Comparison of ENCODE assay signal across 34 mouse cellular contexts in the genomic region with DNA sequence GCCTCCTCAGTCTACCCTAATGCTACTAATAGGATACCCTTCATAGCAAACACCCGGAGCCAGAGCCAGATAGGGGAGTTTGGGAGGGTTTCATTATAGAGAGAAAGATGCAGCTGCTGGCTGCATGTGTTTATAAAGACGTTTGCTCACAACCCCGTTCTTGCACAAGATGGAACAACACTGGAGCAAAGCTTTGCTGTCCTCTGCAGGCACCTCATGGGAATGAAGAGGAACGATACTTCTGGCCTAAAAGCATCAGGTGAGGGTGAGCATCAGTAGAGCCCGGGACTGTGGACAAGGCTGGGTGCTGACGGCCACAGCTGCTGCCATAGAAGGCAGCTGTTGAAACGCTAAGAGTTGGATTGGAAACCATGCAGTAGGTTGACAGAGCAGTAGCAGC.
DNase-seq lines count a peak whose midpoint lies in the region; ATAC-seq and TF ChIP-seq lines count a peak whose summit lies in the region.
"Had no signal": no experiment of that assay in that cellular context is flagged by ENCODE, and none has a peak within 500 bp of the region (broad histone marks: within the 10 kb centered on the region; RNA-seq: fewer than 3 reads in every experiment).

No protein-coding gene starts in this region.

- no peak for ATAC-seq in heart, postnatal 0 days (ENCODE audit: insufficient read depth, low read depth)
- no peak for ATAC-seq in midbrain, postnatal 0 days (ENCODE audit: low FRiP score)
- ATAC-seq: activated CD4-positive, CD25-positive, alpha-beta regulatory T cell, adult 4 months; CD4-positive, CD25-positive, alpha-beta regulatory T cell, adult 4 months; midbrain, embryonic 16.5 days had no signal

- no peak overlapping the region for H3K27ac ChIP-seq in heart, postnatal 0 days (ENCODE audit: low read depth)
- no peak overlapping the region for H3K27ac ChIP-seq in heart, embryonic 10.5 days
- H3K27ac ChIP-seq in layer of hippocampus, adult 2 months: no peak overlapping the region
- no peak overlapping the region for H3K27ac ChIP-seq in midbrain, postnatal 0 days (ENCODE audit: low read depth, low read length)
- H3K27ac ChIP-seq in midbrain, embryonic 10.5 days (replicated peaks): no peak overlapping the region
- H3K27ac ChIP-seq: embryonic facial prominence, embryonic 10.5 days; embryonic facial prominence, embryonic 15.5 days; forebrain, embryonic 12.5 days; heart, embryonic 13.5 days; hindbrain, embryonic 12.5 days; liver, embryonic 15.5 days; neural tube, embryonic 12.5 days had no signal

- 58% methylated on average over 7 of the region's 7 CpGs for WGBS in heart, postnatal 0 days
- 69% methylated on average over 7 of the region's 7 CpGs for WGBS in heart, embryonic 10.5 days
- 81% methylated on average over 7 of the region's 7 CpGs for WGBS in midbrain, postnatal 0 days
- 90% methylated on average over 7 of the region's 7 CpGs for WGBS in midbrain, embryonic 10.5 days

- no peaks in the 10 kb centered on the region for H3K9me3 ChIP-seq in heart, postnatal 0 days (replicated peaks; ENCODE audit: control insufficient read depth, low read length)
- no peaks in the 10 kb centered on the region for H3K9me3 ChIP-seq in heart, embryonic 10.5 days
- no peaks in the 10 kb centered on the region for H3K9me3 ChIP-seq in midbrain, postnatal 0 days (ENCODE audit: low read length)
- H3K9me3 ChIP-seq in midbrain, embryonic 10.5 days (replicated peaks): no peaks in the 10 kb centered on the region
- H3K9me3 ChIP-seq: embryonic facial prominence, embryonic 10.5 days; embryonic facial prominence, embryonic 15.5 days; forebrain, embryonic 12.5 days; heart, embryonic 13.5 days; hindbrain, embryonic 12.5 days; liver, embryonic 15.5 days; neural tube, embryonic 12.5 days had no signal

- H3K9ac ChIP-seq in heart, postnatal 0 days (replicated peaks; ENCODE audit: low read depth, low read length): no peak overlapping the region
- H3K9ac ChIP-seq in midbrain, postnatal 0 days (replicated peaks; ENCODE audit: low read length, poor library complexity, severe bottlenecking): no peak overlapping the region
- H3K9ac ChIP-seq: embryonic facial prominence, embryonic 15.5 days; forebrain, embryonic 12.5 days; heart, embryonic 13.5 days; hindbrain, embryonic 12.5 days; liver, embryonic 15.5 days; neural tube, embryonic 12.5 days had no signal

- no peak for DNase-seq in heart, postnatal 0 days (ENCODE audit: low spot score)
- no peak for DNase-seq in heart, embryonic 10.5 days (ENCODE audit: low spot score)
- no peak for DNase-seq in layer of hippocampus, adult 2 months (ENCODE audit: low spot score in 2 of 2)
- DNase-seq in layer of hippocampus, adult 8-10 months (ENCODE audit: low spot score in 2 of 2): no peak
- DNase-seq in midbrain, postnatal 0 days (ENCODE audit: low spot score): no peak
- no peak for DNase-seq in midbrain, embryonic 10.5 days (ENCODE audit: low spot score)
- DNase-seq in thymus, postnatal 0 days (ENCODE audit: low spot score): no peak
- DNase-seq: adrenal gland, adult 2 months; adrenal gland, postnatal 36 days; cerebellum, adult 2 months; cerebellum, postnatal 14 days; gastrocnemius, postnatal 14 days; heart, adult 18-20 months; heart, postnatal 36 days; kidney, adult 8-10 months; kidney, postnatal 14 days; left cerebral cortex, postnatal 4 days; lung, postnatal 10 days; right cerebral cortex, adult 18-20 months; spleen, adult 18-20 months; thymus, adult 18-20 months; thymus, postnatal 36 days had no signal

- no peaks in the 10 kb centered on the region for H3K27me3 ChIP-seq in heart, postnatal 0 days (ENCODE audit: control insufficient read depth, insufficient read depth, low read length)
- H3K27me3 ChIP-seq in heart, embryonic 10.5 days (ENCODE audit: insufficient read depth, poor library complexity, severe bottlenecking): peaks cover 20% of the 10 kb centered on the region
- H3K27me3 ChIP-seq in midbrain, postnatal 0 days (ENCODE audit: insufficient read depth, low read length): no peaks in the 10 kb centered on the region
- H3K27me3 ChIP-seq in midbrain, embryonic 10.5 days (ENCODE audit: low read depth, poor library complexity, severe bottlenecking): no peaks in the 10 kb centered on the region
- H3K27me3 ChIP-seq: embryonic facial prominence, embryonic 15.5 days; forebrain, embryonic 12.5 days; heart, embryonic 13.5 days; hindbrain, embryonic 12.5 days; liver, embryonic 15.5 days; neural tube, embryonic 12.5 days had no signal

- no peak for TF ChIP-seq EP300 in heart, postnatal 0 days (IDR thresholded peaks at IDR 0.05; ENCODE audit: low read depth)

- H3K4me2 ChIP-seq in heart, postnatal 0 days (ENCODE audit: low read depth, low read length): no peak overlapping the region
- H3K4me2 ChIP-seq in midbrain, postnatal 0 days (ENCODE audit: low read depth, low read length, poor library complexity, severe bottlenecking): no peak overlapping the region
- H3K4me2 ChIP-seq: embryonic facial prominence, embryonic 15.5 days; forebrain, embryonic 12.5 days; heart, embryonic 13.5 days; hindbrain, embryonic 12.5 days; liver, embryonic 15.5 days; midbrain, embryonic 11.5 days; neural tube, embryonic 12.5 days had no signal

- H3K4me1 ChIP-seq in heart, postnatal 0 days (ENCODE audit: control insufficient read depth, insufficient read depth): 0 out of 2 replicates have a peak, but pooled peaks cover 5% of the 10 kb centered on the region
- peaks cover 20% of the 10 kb centered on the region for H3K4me1 ChIP-seq in heart, embryonic 10.5 days
- no peaks in the 10 kb centered on the region for H3K4me1 ChIP-seq in midbrain, postnatal 0 days (ENCODE audit: insufficient read depth, low read length)
- peaks cover 15% of the 10 kb centered on the region for H3K4me1 ChIP-seq in midbrain, embryonic 10.5 days

- H3K36me3 ChIP-seq in heart, postnatal 0 days (replicated peaks; ENCODE audit: control insufficient read depth, insufficient read depth, low read length): no peaks in the 10 kb centered on the region
- H3K36me3 ChIP-seq in heart, embryonic 10.5 days: no peaks in the 10 kb centered on the region
- H3K36me3 ChIP-seq in midbrain, postnatal 0 days (ENCODE audit: insufficient read depth, low read length): peaks cover 7% of the 10 kb centered on the region; the same call in 1 of the 2 replicates
- H3K36me3 ChIP-seq in midbrain, embryonic 10.5 days: peaks cover 28% of the 10 kb centered on the region
- H3K36me3 ChIP-seq: embryonic facial prominence, embryonic 10.5 days; embryonic facial prominence, embryonic 15.5 days; heart, embryonic 13.5 days; hindbrain, embryonic 12.5 days; liver, embryonic 15.5 days; neural tube, embryonic 12.5 days had no signal

- H3K4me3 ChIP-seq in heart, postnatal 0 days (ENCODE audit: low read depth, low read length): no peak overlapping the region
- H3K4me3 ChIP-seq in heart, embryonic 10.5 days: no peak overlapping the region
- H3K4me3 ChIP-seq in layer of hippocampus, adult 2 months: no peak overlapping the region
- H3K4me3 ChIP-seq in midbrain, postnatal 0 days (ENCODE audit: low read depth, low read length): no peak overlapping the region
- H3K4me3 ChIP-seq in midbrain, embryonic 10.5 days: no peak overlapping the region
- H3K4me3 ChIP-seq: embryonic facial prominence, embryonic 10.5 days; embryonic facial prominence, embryonic 15.5 days; forebrain, embryonic 12.5 days; heart, embryonic 13.5 days; hindbrain, embryonic 12.5 days; liver, embryonic 15.5 days; myocyte; neural tube, embryonic 12.5 days had no signal

- TF ChIP-seq CTCF in heart, postnatal 0 days (IDR thresholded peaks at IDR 0.05; ENCODE audit: low read depth): peak; percentile 58
- peak; percentile 34 for TF ChIP-seq CTCF in layer of hippocampus, adult 2 months (conservative IDR thresholded peaks at IDR 0.05)
- TF ChIP-seq CTCF in midbrain, postnatal 0 days (IDR thresholded peaks at IDR 0.05): peak; percentile 48
